Mouse (Mus musculus) right cerebral cortex, postnatal 4 days (tissue): ENCODE measurements around the gene Lrrc4.

Experiments
- DNase-seq: peaks from one replicate; pipeline ENCODE4 v3.0.0-alpha.2; 2022

Gene Lrrc4

DNA sequence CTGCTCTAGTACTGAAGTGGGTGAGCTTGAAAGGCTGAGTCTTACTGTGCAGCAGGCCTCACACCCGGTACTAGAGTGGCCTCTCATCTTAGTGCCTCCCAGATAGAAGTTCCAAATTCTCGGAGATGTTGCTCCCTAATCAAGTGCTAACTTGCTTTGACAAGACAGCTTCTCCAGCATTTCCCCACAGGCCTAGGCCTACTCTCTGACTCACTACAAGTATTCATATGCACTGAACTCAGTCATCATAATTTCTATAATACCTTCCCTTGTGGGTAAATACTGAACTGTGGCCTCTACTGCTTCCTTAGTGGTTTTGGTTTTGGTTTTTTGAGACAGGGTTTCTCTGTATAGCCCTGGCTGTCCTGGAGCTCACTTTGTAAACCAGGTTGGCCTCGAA, 8.2 kb downstream of the Lrrc4 start:
- DNase-seq, result no peak

DNA sequence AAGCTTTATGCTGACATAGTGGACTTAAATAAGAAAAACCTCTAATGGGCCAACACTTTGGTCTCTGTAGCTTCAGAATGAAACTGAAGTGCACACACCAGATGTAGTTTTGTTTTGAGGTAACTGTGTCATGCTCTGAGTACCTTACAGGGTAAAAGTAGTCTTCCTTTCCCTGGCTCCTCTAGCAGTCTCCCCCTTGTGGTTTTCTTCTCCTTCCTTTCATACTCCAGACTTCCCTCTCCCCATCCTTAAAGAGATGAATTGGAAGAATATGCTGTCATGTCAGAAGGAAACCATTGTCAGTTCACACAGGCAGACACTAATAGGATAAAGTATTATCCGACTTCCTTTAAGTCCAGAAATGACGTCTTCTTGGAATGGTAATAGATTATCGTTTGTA, 9.3 kb downstream of the Lrrc4 start:
- no peak for DNase-seq

DNA sequence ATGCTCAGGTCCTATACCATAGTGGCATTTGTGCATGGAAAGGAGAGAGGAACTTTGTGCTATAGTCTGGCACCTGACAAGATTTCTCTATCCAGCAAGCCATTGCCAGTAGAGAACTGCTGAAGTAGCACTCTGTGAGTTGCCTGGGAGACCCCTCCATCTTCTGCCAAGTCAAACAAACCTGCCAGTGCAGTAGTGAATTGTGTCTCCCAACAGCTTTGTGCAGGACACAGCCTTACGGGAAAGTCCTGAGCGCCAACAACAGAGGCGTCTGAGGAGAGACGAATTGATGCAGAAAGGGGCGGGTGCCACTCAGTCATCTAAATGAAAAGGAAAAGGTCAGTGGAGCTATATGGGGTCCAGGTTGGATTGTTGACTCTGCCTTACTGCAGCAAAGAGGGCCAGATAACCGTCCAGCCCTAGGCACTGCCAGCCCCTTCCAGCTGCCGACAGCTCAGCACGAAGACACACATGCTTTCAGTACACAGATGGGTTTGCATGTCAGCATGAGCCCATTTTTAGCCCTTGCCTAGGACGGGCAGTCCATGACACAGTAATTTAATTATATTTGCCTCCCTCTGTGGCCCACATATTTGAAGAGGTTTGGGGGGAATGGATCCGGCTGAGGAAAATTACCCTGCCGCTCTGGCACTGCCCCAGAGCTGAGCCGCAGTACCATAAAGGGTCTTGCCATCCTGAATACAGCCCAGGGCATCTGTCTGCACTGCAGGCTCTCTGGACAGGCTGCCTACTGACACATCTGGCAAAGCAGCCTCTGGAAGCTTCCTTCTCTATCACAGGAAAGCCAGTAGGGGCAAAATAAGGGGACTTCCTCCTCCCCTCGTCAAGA, 11.8 kb downstream of the Lrrc4 start:
- DNase-seq, result no peak

DNA sequence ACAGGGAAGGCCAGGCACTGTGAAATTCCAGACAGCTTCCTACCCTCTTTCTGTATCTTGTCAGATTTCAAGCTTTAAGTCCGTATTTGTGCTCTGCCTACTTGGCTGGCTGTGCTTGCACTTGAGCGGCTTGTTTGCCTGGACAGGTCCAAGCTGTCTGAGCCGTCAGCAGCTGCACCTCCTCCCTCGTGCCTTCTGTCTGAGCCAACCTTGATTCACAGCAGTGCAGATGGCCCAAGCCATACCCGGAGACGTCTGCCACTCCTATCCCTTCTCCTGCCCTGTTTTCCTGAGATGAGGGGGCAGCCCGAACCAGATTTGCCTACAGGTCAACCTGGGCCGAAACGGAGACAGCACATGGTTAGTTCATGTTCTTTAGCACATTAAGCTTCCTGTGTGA, 14.5 kb downstream of the Lrrc4 start:
- no peak for DNase-seq

DNA sequence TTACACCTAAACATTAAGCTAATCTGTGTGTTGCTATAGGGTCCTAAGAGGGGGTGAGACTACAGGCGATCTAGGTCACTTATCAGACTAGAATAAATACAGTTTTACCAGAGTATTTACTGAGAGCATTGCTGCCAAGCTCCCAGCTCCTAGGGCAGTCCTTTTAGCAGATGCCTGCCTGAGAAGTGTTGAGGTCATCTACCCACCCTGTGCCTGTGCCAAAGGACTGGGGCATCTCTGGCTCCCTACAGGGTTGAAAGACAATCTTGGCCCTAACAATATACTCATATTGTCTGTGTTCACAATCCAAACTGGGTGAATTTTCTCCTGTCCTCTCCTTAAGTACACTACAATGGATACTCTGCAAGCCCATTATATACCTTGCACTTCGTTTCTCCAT, 16.7 kb downstream of the Lrrc4 start:
- no peak for DNase-seq

DNA sequence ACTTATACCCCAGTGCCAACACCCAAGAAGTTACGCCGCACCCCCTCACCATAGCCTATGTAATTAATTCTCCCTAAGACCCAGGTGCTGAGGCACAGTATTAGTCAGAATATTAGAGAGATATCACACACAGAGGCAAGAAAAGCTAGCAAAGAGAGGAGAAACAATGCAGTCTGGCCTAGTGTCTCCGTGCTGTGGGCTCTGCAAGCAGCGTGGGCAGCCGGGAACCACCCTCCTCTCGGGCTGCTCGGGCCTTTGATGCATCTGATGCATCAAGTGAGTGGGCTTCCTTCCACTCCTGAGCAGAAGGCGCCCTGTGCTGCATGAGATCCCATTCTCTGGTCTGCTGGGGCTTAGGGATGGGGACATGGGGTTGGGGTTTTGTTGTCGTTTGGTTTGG, 18.5 kb downstream of the Lrrc4 start:
- DNase-seq, result no peak

DNA sequence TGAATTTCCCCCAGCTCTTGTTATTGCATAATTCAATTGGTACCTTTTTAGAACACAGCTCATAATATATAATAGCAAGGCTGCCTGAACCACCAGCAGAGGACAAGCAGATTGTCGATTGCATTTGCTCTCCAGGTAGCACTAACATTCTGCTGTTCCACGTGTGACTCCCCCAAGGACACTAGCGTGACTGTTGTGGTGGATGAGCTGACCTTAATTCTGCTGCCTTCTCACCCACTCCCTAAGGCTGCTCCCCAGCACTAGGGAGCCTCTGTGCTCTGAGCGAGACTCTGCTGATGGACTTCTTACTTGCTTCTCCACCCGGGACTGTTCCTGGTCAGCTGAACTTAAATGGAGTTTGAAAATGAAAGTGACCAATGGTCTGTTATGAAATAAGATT, 26.8 kb downstream of the Lrrc4 start:
- no peak for DNase-seq

DNA sequence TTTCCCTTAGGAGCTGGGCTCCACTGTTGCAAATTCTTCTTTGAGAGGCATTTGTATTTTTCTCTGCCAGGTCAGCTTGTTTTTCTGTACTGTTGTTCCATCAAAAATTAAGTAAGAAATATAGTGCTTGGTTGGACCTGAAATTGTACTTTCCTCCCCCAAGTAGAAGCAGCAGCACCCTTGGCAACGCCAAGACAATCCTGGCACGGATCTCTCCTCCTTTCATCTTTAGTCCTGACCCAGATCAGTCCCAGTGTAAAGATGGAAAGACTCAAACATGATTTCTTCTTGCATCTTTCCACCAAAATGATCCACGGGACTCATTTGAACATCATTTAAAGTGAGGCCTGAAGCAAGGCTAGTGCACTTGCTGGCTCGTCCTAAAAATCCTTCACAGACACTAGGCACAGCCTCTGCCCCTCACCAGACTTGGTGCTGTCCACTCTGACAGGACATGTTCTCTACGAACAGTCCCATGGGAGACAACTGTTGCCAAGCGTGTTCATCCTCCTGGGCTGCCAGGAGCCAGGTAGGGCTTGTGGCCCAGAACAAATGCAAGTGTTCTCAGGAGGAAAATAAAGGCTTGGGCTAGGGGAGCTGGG, 27.8 kb downstream of the Lrrc4 start:
- no peak for DNase-seq

DNA sequence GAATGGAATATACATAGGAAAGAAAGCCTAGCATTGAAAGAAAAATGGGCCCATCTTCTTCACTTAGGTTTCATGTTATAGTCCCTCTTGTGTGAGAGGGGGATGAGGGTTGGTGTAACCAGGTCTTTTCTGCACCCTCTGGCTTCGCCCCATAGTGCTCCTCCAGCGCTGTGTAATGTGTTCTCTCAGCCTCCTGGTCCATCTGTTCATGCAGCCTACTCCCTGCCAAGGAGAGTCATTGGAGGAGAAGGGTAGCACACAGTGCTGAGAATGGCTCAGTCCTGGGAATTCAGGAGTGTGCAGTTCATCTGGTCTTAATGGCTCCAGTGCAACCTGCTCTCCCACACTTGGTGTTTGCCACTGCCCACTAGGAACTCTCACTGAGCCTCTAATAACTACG, 30.6 kb downstream of the Lrrc4 start:
- DNase-seq, result no peak

DNA sequence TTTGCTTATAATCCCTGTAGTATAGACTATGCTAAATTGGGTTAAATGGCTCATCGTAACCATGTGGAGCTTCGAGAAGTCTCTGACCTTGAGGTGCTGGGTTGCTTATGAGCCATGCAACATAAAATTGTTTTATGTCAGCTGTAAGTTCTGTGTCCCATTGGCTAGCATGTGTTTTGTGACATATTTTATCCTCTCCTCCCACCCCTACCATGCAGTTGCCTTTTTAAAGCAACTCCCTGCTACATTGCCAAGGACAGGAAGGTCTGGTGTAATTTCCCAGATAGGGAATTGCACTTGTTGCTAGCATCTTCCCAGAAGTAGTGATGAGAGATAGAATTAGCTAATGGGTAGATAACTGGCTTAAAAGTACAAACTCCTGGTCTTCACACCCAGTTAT, 31.7 kb downstream of the Lrrc4 start:
- DNase-seq, result no peak

DNA sequence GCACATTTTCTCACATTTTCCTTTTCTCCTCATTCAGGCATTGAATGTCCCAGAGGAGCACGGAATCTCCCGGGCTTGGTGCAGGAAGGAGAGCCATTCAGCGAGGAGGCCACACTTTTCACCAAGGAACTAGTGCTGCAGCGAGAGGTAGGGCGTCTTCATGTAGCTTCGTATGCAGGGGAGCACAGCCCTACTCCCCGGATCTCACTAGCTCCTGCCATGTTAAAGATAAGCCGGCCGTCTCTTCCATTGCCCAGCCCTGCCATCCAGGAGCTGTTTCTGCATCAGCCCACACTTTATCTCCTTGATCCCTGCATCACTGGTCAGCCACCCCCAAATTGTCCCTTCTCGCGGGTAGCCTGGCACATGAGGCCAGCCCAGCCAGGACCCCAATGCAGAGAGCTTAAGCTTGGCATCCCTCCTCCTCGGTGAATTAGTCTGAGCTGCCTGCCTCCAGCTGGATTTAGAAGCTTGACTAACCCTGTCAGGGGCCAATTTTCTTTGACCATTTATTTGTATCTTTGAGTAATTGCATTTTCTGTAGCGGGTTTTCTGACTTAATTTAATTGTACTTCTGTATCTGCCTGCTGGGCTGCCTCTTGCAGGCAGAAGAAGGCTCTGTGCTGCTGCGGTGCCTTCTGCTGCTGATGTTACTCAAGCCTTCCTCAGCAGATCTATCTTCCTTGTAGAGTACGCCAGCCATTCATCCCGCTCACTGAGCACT, 35.6 kb downstream of the Lrrc4 start:
- DNase-seq, result no peak

DNA sequence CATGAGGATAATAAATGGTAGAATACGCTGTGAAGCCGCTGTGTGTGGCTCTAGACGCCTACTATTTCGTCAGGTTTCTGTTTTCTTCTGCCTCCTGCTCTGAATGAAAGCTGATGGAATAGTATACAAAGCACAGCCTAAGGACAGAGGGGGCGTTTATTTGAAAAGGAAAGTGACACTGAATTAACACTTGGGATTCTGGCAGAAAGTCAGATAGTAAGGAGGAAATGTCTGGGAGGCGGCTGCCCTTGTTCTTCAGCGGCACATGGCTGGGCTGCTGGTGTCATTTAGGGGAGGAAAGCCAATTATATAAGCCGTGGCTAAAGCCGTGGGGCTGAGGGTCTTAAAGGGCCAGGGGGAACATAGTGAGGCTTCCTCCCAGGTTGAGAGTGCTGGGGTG, 36.2 kb downstream of the Lrrc4 start:
- no peak for DNase-seq

DNA sequence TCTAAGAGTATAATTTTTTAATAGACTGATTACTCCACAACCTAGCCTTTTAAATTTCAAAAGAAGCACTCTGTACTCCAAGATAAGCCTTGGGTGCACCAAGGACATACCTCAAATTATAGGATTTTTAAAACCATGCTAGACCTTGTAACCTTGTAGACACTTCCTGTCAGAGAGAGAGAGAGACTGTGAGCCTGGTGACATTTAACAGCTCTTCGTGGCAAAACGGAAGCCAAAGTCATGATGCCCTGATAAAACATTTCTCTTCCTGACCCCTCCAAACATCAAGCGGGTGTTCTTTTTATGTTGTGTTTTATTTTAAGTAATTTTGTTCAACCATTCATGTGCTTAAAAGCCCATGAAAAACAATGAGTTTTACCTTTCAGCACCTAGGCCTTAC, 39.7 kb downstream of the Lrrc4 start:
- no peak for DNase-seq

DNA sequence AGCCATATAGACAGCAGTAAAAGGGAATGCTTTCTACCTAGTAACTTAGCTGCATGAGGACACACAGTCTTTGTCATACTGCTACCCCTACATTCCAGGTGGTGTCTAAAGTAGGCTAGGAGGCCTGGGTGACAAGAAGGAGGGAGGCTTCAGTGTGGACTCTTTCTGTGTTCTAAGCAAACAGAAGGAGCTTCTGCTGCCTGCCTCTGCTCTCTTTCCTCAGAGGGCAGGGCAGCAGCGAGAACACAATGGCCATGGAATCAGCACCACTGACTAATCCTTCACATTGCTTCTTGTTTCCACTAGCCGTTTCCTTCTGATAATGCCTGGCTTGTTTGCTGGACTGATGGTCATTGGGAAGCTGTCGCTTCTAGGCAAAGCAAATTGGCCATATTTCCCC, 40.4 kb downstream of the Lrrc4 start:
- DNase-seq, result no peak

DNA sequence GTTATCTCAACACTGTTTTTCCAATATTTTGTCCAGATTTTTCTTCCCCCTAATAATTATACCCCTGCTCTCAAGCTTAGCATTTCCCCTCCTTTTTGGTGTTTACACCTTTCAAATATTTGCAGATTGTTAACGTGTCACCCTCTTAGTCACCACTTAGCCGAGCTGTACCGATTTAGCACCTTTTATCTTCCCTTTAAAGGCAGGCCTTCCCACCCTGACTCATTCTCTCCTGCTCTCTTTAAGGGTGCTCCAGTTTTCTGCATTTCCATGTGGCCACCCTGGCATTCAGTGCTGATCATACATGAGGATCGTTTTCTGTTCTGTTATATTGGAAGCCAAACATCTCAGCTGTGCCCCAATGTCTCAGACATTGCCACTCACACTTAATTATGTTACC, 41.9 kb downstream of the Lrrc4 start:
- DNase-seq, result no peak

DNA sequence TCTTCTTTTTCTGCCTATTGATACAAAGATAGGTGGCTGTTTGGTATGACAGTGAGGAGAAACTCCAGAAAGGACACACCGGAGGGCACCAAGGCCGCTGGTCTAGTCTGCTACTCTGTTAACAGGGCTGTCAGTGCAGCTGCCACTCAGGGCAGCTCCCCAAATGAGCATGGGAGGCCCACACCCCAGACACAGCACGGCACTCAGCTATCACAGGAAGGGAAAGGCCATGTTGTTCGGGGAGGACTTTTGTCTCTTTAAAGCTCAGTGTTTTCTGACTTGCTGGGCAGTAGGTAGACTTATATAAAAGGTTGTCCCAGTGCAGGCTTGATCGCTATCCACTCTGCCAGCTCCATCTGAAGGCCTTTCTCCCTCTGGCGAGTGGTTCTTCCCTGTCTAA, 44.4 kb downstream of the Lrrc4 start:
- no peak for DNase-seq

DNA sequence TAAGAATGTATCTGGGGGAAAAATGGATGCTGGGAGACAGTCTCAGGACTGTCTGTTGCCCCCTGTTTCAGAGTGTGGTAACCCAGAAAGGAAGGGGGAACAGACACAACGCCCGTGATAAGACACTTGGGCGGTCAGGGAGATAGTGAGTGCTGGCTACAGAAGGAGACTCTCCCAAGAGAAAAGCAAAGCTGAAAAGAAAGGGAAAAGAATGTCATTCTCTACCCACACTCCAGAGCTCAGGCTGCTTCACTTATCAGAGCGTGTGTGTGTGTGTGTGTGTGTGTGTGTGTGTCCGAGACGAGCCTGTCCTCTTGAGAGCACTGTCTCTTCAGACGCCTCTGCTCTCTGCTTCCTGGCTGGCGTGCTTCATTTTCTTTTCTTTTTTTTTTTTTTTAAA, 45.8 kb downstream of the Lrrc4 start:
- no peak for DNase-seq

DNA sequence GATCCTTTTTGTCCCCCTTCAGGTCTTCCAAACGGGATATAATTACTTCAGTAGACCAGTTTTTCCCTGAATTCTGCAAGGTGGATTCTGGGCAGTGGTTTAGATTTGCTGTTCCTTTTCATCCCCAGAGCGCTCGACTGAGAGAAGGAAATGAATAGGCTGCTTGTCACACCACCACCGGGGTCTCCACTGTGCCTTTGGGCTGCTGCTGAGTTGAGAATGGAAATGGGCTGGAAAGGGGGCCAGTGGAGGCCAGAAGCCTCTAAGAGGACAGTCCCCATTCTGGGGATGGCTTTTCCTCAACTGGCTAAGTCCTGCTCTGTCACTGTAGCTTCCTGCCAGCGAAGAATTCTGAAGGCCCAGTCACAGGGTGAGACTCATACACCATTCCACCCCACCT, 47.6 kb downstream of the Lrrc4 start:
- DNase-seq, result no peak

DNA sequence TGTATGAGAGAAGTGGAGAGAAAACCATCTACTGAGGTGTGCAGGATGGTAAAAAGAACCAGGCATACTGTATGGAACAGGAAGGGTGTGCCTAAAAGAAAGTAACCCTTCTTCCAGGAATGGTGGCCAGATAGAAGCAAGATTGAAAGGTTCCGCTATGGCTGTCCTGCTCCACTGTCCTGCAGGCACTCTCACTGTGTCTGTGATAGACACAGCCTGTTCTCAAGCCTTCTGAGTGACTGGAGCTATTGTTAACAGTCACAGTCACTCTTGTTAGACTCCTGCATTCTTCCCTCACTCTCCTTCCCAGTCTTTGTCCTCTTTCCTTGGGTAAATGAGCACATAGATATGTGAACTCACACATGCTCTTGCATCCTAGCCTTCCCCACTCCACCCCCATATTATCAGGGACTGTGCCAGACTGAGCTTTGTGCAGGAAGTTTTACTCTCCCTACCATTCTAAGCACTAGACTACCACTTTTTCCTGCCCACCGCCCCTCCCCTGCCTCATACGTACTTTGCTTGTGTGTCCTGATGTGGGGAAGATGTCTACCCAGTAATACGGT, 48.4 kb downstream of the Lrrc4 start:
- no peak for DNase-seq

DNA sequence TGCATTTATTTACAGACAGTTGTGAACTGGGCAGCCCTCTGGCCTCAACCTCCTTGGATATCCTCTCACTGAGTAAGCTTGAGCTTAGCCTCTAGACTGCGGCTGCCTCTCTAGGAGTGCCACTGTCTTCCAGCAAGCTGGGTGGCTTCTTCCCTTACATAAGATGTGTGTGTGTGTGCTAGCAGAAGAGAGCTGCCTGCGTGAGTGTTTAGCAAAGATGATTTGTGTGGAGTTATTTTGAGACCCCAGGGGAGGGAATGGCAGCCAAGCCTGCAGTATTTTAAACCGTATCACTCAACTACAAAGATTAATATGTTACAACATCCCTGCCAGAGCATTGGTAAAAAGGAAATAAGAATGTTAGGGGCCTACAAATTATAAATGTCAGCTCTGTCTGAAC, 49.9 kb downstream of the Lrrc4 start:
- DNase-seq, result no peak

DNA sequence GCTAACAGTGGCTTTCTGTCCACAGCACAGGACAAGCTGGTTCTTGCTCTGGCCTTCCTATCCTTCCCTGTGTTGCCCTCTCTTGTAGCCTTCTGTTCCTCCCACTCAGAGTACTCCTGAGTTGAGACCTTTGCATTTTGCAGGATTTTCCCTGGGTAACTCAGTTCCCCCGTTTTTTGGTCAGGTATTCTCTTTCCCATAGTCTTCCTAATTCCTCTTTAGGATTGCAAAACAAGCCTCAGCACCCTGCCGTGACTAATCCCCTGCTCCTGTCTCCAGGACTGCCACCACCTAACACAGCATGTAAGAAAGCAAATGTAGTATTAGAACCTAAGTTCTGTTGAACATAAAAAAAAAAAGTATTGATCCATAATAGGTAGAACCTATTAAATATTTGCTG, 60.2 kb downstream of the Lrrc4 start:
- no peak for DNase-seq

DNA sequence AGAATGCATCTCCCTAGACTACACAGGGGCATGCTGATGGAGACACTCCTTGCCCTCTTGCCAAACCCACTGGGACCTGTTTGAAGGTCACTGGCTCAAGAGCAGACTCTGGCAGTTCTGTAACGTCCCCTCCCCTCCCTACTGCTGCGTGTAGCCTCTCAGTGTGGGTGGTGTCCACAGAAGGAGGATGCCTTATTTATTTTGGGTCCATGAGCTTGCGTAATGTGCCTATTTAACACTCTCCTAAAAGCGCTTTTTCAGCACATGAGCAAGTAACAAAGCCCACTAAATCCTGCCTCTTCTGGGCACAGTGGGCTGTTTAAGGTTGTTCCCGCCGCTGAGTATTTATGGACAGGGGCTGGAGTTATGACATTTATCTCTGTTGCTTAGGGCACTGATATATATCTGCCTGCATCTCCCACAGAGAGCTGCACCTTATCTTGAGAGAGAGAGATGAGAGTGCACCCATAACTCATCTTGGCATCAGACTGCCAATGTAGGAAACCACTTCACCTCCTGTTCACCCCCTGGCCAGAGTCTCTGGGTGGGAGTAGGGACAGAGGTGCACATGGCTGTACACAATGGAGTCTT, 63.6 kb downstream of the Lrrc4 start:
- DNase-seq, result no peak

DNA sequence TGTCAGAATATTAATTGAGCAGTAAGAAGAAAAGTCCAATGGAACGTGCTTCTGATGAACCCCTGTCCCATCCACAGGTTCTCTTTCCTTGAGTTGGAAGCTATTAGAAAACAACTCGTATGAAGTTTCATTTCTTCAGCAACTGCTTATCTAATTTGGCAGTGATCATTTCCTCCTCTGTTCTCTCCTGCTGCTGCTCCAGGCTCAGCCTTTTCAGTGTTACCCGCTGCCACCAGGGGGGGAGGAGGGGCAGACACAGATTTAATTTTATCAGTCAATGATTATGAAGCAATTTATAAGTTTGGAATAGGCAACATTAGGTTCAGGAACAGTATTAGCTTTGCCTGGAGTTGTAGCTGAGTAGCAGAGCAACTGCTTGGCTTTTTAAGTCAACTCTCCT, 64.9 kb downstream of the Lrrc4 start:
- DNase-seq, result no peak
